Mouse (Mus musculus): ENCODE data around the gene Mtfp1. TPM values are rescaled to one million over a fixed set of nuclear protein-coding genes. Genes with fewer than 3 reads are reported as not detected.
"Not testable (repeated sequence)": the region's sequence is repeated elsewhere in the genome, so short reads cannot be mapped to it uniquely, and the experiment has no call there.

The Mtfp1 gene
- total RNA-seq (2021): 100 to 1,000 TPM; 115 to 136 TPM

DNA sequence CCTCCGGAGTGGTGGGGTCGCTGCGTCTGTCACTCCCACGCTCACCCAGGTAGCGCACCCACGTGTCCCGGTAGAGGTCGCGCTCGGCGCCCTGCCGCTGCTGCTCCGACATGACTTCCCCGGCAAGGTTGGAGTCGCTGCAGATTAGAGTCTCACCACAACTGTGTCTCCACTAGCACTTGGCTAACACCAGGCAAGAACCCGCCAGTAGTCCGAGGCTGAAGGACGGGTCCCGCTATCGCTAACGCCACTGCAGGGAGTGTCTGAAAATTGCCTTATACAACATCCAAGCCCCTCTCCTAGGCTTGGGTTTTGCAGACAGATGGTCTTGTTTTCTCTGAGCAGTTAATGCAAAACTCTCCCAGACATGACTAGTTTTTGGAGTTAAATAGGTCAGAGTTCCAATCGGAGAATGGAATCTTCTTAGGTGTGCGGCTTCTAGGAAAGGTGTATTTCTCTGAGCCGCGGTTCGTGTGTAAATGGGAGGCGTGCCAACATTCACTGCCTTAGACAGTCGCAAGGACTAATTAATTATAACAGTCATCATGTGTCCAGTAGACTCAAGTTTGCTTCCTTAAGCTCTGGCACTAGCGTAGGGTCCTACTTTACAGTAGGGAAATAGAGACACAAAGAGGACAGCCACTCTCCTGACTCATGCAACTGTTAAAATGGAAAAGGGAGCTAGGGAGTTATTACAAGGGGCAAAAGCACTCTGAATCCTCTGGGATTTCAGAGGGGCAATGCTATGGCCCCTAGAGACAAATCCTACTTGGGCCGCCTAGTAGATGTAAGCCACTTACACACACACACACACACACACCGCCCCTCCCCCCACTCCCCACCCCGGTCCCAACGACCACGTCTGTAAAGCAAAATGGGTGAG is at the start of gene Mtfp1:
Mtfp1 (minus strand) TSS at position 275 of the 883 bp plus-strand sequence.
- peak; percentile 63 to 68 for DNase-seq
- intact Hi-C loops (cut with DNase I): loop anchor here (10.0 kb wide), 1 partner anchor 999 kb away; the partner anchor contains the start of genes Ewsr1 and Rhbdd3

DNA sequence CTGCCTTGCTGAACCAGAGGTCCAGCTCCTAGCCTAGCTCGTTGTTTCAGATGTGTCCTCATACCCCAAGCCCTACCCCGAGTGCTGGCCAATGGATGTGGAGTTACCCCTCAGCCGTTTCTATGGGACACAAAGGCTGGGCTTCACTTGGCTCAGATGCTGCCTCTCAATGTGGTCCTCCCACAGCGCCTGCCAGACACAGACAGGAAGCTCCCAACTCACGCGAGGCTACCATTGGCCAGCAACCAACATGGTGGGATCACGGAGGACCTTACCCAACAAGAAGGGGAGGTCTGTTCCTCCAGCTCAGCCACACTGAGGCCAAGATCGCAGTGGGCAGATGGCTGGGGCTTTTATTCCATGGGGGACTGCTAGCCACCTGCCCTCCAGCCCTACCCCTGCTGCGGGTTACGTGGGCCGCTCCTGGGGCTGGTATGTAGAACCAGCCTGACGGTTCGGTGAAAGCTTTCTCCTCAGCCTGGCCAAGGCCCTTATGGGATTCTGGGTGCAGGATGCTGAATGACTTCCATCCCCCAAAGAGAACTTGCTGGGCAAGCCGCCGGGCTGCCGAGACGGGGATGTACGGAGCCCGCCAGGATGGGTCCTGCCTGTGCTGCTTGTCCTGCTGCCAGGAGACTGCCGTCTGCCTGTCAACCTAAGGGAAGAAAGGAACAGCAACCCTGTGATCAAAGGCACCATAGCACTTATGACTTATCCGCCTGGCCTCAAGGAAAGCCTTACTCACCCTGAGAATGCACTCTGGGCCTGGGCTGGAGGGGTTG is 48.2 kb upstream of the Mtfp1 start:
- no peak for DNase-seq
- intact Hi-C loops (cut with DNase I): no loop called here

DNA sequence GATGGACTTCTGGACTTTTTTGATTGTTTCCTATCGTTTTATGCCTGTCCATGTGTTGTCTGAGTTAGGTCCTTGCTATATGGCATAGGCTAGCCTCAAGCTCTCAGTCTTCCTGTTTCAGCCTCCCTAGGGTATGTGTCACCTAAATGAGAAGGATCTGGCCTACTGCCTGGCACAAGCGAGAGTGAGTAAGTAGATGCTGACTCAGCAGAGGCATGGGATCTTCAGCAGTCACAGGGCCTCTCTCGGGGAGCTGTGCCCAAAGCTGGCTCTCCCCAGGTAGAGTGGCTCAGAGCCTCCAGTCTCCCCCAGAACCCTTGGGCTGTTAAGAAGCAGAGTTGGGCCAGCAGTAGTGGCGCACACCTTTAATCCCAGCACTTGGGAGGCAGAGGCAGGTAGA is 47.1 kb upstream of the Mtfp1 start:
- intact Hi-C loops (cut with DNase I): no loop called here
- DNase-seq: no peak

DNA sequence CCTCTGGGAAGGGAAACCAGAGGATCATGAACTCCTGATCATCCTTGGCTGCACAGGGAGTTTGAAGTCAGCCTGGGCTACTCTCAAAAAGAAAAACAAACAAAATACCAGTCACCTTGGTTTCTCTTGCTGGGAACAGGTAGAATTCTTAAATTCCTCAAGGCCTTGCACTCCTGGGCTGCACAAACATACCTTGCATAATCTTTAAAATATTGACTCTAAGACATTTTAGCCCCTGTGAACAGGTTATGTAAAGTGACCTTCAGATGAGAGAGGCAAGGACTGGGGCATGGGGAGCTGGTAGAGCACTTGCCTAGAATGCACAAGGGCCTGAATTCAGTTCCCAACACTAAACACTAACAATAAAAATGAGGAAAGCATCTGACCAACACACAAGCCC is 46.3 kb upstream of the Mtfp1 start:
- intact Hi-C loops (cut with DNase I): no loop called here
- DNase-seq: no peak

DNA sequence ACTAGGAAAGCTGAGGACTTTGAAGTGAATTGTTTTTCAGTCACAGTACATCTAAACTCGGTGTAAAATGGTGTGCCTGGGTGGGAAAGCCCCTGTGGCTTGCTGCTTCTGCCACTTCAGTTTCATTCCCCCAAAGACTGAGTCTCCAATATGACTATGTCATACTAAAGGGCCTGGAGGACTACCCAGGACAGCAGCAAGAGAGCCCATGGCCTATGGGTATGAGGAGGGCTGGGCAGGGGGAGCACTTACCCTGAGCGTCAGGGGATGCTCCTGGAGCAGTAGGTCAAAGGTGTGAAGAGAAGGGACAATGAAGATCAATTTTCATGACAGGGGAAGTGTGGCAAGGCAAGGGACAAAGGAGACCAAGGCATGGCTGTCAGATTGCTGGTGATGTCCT is 43.7 kb upstream of the Mtfp1 start:
- no peak for DNase-seq
- intact Hi-C loops (cut with DNase I): no loop called here

DNA sequence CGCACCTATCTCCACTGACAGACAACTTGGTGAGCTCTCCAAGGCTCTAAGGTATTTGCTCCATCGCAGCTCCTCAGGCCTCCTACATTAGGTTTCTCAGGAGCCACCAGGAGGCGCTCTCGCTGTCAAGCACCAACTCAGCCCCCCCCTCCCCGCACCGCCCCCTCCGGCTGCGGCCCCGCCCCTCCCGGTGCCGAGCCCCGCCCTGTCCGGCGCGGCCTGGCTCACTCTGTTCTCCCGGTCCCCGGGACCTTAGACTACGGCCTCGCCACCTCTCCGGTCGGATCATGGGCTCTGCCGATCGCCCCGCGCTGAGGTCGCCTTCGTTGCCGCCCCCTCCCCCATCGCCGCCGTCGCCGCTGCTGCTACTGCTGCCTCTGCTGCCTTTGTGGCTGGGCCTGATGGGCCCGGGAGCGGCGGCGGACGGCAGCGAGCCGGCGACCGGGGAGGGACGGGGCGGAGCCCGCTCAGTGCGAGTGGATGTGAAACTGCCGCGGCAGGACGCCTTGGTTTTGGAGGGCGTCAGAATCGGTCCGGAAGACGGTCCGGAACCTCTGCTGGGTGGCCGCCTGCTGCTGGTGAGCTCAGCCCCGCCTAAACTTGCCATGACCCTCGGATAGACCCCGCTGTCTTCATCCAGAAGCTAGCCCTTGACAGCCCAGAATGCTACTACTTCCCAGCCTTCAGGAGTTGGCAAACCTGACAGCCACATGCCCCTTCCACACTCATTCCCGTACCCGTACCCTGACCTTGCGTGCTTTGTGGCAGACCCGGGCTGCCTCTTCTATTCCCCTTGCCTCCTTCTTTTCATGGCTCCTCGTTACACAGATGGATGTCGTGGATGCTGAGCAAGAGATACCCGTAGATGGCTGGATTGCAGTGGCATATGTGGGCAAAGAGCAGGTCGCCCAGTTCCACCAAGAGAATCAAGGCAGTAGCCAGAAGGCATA is 40.0 kb upstream of the Mtfp1 start, which contains the start of gene Rnf215:
Rnf215 (plus strand) TSS at position 217 of the 950 bp plus-strand sequence.
- intact Hi-C loops (cut with DNase I): loop anchor here (1.0 to 2.0 kb wide), 4 partner anchors 25 to 288 kb away; partner anchors contain the start of genes Ccdc157 and Sf3a1
- peak; percentile 94 to 95 for DNase-seq

DNA sequence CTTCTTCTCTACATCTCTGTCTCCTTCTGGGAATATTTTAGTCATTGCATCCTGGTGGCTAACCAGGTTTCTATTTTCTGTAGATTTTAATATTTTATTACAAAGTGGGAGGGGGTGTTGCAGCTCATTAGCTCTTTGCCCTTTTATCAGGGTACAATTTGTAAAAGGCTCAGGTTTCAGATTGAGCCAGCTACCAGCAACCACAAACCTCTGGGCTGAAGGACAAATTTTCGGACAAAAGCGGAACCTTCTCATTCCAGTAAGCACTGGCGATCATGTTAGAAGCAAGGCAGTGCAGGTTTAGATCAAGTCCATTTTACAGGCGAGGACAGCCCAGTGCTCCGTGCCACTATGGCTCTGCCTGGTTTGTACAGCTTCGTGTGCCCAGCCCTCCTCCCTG is 39.2 kb upstream of the Mtfp1 start:
- intact Hi-C loops (cut with DNase I): loop anchor here (2.0 kb wide), 2 partner anchors 48 to 288 kb away; no protein-coding TSS in a partner anchor
- DNase-seq: no peak

DNA sequence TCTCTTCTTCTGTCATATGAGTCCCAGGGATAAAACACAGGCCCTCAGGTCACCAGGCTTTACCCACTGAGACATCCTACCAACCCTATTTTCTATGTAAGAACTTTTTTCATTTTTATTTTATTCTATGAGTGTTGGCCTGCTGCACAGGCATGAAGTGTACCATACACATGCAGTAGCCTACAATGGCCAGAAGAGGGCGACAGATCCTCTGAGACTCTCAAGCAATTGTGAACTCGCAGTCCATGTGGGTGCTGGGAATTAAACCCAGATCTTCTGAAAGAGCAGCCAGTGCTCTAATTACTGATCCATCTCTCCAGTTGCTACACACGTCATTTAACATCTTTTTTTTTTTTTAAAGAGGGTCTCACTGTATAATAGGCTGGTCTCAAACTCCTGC is 38.2 kb upstream of the Mtfp1 start:
- intact Hi-C loops (cut with DNase I): no loop called here

DNA sequence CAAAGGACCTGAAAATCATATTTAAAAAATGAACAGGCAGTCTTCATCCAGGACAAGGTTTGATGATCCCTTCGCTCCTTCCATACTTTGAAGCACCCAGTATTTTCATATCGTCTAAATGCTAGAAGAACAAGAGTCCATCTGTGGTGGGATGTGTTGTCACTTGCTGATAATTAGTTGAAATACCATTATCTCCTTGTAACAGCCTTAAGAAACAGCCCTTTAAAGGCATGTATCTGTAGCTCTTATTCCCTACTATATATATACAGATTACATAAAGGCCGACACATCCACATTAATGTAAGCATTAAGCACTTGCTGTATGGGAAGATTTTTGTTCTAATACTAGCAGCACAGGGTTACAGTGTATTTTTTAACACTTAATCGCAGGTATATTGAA is 33.2 kb upstream of the Mtfp1 start:
- DNase-seq; intact Hi-C loops (cut with DNase I): not testable (repeated sequence)

More for the DNA sequence above, 38.2 kb upstream of the Mtfp1 start:
- DNase-seq: no peak

DNA sequence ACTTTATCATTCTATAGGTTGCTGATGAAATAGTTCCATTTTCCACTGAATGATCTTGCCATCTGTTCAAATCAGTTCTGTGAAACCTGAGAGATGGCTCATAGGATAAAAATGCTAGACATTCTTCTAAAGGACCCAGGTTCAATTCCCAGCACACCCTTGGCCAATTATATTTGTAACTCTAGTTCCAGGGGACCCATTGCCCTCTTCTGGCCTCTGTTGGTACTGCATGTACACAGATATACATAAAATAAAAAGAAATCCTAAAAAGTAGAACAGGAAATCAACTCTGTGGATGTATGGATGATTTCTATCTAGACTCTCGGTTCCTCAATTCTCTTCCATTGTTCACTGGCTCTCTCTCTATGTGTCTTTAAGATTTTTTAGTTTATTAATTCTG is 31.8 kb upstream of the Mtfp1 start:
- intact Hi-C loops (cut with DNase I): no loop called here

DNA sequence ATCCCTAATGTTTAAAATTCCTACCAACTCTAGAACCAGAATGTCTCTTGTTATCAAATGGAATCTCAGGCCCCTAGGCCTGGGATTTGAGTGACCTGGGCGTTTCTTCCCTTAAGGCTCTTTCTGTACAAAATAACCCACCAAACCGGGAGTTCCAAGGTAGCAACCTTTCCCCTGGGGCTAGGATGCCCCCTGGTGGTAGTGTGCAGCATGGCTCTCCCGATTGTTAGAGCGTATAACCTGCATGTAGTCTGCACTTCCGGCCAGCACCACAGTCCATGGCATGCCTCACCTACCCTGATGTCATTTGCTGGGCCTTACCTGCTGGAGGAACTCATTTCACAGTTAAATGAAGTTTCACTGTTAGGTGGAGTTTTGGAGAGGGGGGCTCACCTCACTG is 28.7 kb upstream of the Mtfp1 start:
- intact Hi-C loops (cut with DNase I): no loop called here
- DNase-seq: no peak

More for the DNA sequence above, 31.8 kb upstream of the Mtfp1 start:
- DNase-seq: no peak

DNA sequence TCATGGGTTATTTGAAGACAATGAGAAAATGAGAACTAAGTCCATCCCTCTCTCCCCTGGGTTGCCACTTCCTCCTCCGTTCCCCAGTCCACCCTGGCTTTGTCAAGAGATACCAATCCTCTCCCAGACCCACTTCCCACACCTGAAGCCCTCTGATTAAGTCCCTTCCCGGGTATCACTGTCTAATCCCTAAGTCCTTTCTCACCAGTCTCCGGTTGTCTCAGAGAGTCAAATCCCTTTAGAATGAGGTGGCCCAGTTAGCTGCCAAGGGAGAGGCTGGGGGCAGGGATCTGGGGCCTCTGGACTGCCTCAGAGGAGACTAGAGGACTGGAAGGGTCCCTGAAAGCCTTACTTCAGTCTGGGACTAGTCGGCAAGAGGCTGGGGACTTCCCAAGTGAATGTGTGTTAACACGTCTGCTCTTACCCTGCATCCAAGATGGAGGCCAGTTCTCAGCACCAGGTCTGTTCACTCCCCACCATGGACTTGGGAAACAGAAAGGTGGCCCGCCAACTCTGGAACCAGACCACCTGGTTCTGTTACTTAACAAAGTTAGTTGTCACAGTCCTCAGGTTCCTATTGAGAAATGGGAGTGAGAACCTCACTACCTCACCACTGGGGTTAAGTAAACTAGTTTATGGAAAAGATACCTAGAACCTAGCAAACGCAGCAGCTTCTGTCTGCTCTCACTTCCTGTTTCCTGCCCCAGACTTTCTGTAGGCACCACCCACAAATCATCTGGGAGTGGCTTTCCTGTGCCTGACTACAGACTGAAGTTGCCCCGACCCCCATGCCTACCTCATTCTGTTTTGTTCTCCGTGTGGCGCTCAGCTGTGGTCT is 27.7 kb upstream of the Mtfp1 start, which contains the start of gene Sec14l2:
Sec14l2 (minus strand) TSS at position 674 of the 838 bp plus-strand sequence.
- intact Hi-C loops (cut with DNase I): no loop called here
- DNase-seq: no peak

DNA sequence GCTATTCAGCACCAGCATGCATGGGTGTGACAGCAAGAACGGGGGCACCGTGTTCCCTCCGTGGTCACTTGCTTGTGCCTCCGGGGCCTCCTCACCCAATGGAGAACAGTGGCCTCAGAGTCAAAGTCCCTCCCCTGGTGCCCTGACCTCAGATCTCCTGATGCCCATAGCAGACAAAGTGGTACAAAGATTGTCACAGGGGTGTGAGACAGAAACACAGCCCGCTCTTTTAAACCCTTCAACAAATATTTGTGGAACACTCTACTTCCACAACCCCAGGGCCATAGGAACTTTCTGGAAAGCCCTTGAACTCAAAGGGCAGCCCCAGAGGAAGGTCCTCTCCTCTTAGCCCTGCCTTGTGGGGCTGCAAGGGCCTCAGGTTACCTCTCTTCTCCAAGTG is 27.0 kb upstream of the Mtfp1 start:
- no peak for DNase-seq
- intact Hi-C loops (cut with DNase I): no loop called here

DNA sequence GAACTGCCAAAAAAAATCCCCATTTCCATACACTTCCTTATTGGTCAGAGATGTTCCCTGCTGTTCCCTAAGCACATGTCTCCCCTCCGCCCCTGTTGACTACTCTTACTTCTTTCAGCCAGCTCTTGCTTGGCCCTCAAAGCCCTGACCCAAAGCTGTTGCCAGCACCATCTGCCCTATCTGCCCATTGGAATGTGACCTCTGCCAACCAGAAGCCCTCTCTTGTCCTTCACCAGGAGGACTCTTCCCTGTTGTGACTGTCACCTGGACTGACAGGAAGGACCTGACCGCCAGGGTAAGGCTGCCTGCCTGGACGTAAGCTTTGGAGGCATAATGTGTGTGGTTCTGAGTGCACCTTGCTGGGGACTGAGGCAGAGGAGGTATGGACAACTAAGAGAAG is 26.4 kb upstream of the Mtfp1 start:
- DNase-seq: no peak
- intact Hi-C loops (cut with DNase I): no loop called here

DNA sequence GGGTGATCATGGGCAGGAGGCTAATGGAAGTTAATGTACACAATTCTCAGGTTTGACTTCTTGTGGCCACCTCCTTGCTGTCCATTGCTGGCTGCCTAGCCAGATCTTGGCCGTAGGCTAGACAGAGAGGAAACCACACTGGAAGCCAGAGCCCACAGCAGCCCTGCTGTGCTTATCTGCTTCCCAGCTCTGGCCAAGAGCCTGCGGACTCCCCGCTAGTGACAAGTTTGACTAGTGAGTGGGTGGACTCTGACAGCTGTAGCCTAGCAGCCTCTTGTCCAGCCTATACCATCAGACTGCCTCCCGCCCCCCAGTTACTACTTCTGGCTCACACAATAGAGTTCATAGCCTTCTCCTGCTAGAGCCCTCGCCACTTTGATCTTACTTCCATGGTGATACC is 24.4 kb upstream of the Mtfp1 start:
- intact Hi-C loops (cut with DNase I): no loop called here
- no peak for DNase-seq

DNA sequence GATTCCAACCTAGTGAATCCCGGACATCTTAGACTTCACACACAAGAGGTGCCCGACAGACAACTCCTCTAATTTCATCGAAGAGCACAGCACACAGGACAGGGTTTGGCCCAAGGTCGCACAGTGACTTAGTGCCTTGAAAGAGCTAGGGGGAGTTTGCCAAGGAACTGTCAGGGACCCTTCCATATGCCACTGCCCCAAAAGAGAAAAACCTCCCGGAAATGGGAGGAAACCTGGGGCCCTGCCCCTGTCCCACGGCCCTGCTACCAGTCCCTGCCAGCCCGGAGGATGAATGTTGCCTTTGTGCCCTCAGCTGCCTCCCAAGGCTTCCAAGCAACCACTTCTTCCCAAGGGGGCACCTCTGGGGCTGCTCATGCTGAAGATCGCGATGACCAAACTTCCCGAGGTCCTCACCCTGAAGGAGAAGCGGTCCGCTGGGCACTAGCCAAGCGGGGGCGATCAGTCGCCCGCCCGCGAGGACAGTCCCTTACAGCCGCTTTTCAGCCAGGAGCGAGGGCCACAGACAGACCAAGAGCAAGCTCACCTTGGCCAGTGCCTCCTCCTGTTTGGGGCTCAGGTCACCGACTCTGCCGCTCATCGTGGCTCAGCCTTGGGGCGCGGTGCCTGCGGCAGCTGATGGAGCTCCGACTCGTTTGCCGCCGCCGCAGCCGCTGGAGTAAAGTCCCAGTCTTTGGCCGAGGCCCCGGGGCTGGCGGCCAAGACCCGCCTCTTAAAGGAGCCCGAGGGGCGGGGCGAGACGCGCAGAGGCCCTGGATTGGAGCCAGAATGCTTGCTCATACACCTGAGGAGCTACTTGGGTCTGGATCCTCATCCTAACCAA is 23.1 kb upstream of the Mtfp1 start:
- intact Hi-C loops (cut with DNase I): no loop called here
- peak; percentile 67 to 72 for DNase-seq

DNA sequence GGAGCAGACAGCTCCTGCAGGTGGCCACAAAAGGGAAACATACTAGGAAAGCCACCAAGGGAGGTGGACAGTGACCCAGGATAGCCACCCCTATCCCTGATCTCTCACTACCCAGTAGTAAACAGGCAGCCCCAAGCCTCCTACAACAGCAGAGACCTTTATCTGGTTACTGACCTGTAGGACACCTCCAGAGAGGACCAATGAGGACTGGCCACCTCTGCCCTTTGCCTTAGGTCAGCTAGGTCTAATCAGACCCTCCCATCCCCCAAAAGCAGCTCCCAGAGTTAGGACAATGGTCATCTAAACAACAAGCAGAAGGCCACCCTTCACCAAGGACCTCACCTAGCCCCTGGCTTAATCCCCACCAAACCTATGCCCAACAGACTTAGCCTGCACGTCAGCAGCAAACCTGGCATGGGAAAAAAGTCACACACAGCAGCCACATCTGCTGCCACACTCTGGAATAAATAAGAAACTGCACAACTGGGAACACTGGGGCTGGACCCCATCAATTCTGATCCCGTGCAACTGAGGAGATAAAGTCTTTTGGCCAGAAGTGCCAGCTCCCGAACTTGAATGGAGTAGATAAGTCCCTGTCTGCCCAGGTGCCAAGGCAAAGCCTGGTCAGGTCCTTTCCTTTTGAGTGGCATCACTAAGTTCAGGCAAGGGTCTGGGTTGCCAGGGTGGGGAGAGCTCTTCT is 22.3 kb upstream of the Mtfp1 start:
- DNase-seq: no peak

More for the DNA sequence above, 22.3 kb upstream of the Mtfp1 start:
- intact Hi-C loops (cut with DNase I): no loop called here

Data from heart, postnatal 36 days (tissue).